Mouse (Mus musculus): ENCODE measurements around the gene Cpe. TPM values are rescaled to one million over a fixed set of nuclear protein-coding genes. Genes with fewer than 3 reads are reported as not detected.

Cpe gene
- polyA plus RNA-seq, 1 experiment from 2014 or later: 426 TPM

- no peak overlapping the region for H3K9ac ChIP-seq (replicated peaks)
- no peaks in the 10 kb centered on the region for H3K27me3 ChIP-seq
- 0 out of 2 replicates have a peak, but pooled peaks have one; percentile 61 for ATAC-seq (ENCODE audit: low FRiP score, low read depth)
- H3K9me3 ChIP-seq: no peaks in the 10 kb centered on the region
- H3K27ac ChIP-seq (replicated peaks): no peak overlapping the region
- H3K36me3 ChIP-seq: peaks cover 30% of the 10 kb centered on the region
- no peaks in the 10 kb centered on the region for H3K4me1 ChIP-seq
- no peak overlapping the region for H3K4me2 ChIP-seq (replicated peaks)
- 43% methylated on average over 21 of the region's 21 CpGs for WGBS
- H3K4me3 ChIP-seq: no peak overlapping the region
Observed at GRCm38 (mm10) chr8:64597042-64597970, 95.5 kb downstream of the Cpe start.

GRCm38 (mm10) chr8:64596396-64596795 lies 96.5 kb downstream of the Cpe start:
- H3K4me3 ChIP-seq: no peak overlapping the region
- no peak overlapping the region for H3K9ac ChIP-seq (replicated peaks)
- no peak overlapping the region for H3K4me2 ChIP-seq (replicated peaks)
- no peaks in the 10 kb centered on the region for H3K27me3 ChIP-seq
- H3K27ac ChIP-seq (replicated peaks): no peak overlapping the region
- WGBS: 81% methylated on average over 4 of the region's 4 CpGs
- ATAC-seq (ENCODE audit: low FRiP score, low read depth): no peak
- no peaks in the 10 kb centered on the region for H3K9me3 ChIP-seq
- H3K36me3 ChIP-seq: peaks cover 31% of the 10 kb centered on the region
- no peaks in the 10 kb centered on the region for H3K4me1 ChIP-seq

GRCm38 (mm10) chr8:64590456-64590855 lies 102.4 kb downstream of the Cpe start:
- H3K27me3 ChIP-seq: no peaks in the 10 kb centered on the region
- no peak overlapping the region for H3K4me3 ChIP-seq
- ATAC-seq (ENCODE audit: low FRiP score, low read depth): no peak
- H3K9me3 ChIP-seq: no peaks in the 10 kb centered on the region
- no peak overlapping the region for H3K9ac ChIP-seq (replicated peaks)
- 100% methylated on average over 1 of the region's 1 CpGs for WGBS
- no peak overlapping the region for H3K27ac ChIP-seq (replicated peaks)
- H3K4me2 ChIP-seq (replicated peaks): no peak overlapping the region
- H3K4me1 ChIP-seq: no peaks in the 10 kb centered on the region
- H3K36me3 ChIP-seq: peaks cover 26% of the 10 kb centered on the region

- no peaks in the 10 kb centered on the region for H3K9me3 ChIP-seq
- WGBS: 67% methylated on average over 3 of the region's 3 CpGs
- H3K4me1 ChIP-seq: no peaks in the 10 kb centered on the region
- no peak overlapping the region for H3K9ac ChIP-seq (replicated peaks)
- no peak for ATAC-seq (ENCODE audit: low FRiP score, low read depth)
- no peaks in the 10 kb centered on the region for H3K36me3 ChIP-seq
- no peak overlapping the region for H3K4me2 ChIP-seq (replicated peaks)
- H3K4me3 ChIP-seq: no peak overlapping the region
- no peak overlapping the region for H3K27ac ChIP-seq (replicated peaks)
- no peaks in the 10 kb centered on the region for H3K27me3 ChIP-seq
Observed at GRCm38 (mm10) chr8:64582887-64583286, 110.0 kb downstream of the Cpe start.

GRCm38 (mm10) chr8:64578221-64578620 lies 114.6 kb downstream of the Cpe start:
- Histone ChIP-seq H3K9me3 (no peaks in the 10 kb centered on the region), H3K27ac (replicated peaks) (no peak overlapping the region), H3K4me2 (replicated peaks) (no peak overlapping the region), H3K27me3 (no peaks in the 10 kb centered on the region), H3K4me1 (no peaks in the 10 kb centered on the region), H3K9ac (replicated peaks) (no peak overlapping the region), H3K4me3 (no peak overlapping the region), H3K36me3 (no peaks in the 10 kb centered on the region)
- WGBS: 84% methylated on average over 8 of the region's 8 CpGs
- no peak for ATAC-seq (ENCODE audit: low FRiP score, low read depth)

GRCm38 (mm10) chr8:64575001-64575400 lies 117.9 kb downstream of the Cpe start:
- H3K36me3 ChIP-seq: no peaks in the 10 kb centered on the region
- ATAC-seq (ENCODE audit: low FRiP score, low read depth): no peak
- H3K9ac ChIP-seq (replicated peaks): no peak overlapping the region
- no peak overlapping the region for H3K4me2 ChIP-seq (replicated peaks)
- no peaks in the 10 kb centered on the region for H3K27me3 ChIP-seq
- no peaks in the 10 kb centered on the region for H3K9me3 ChIP-seq
- no peaks in the 10 kb centered on the region for H3K4me1 ChIP-seq
- H3K27ac ChIP-seq (replicated peaks): no peak overlapping the region
- 90% methylated on average over 9 of the region's 9 CpGs for WGBS
- H3K4me3 ChIP-seq: no peak overlapping the region

GRCm38 (mm10) chr8:64548054-64548850 lies 144.6 kb downstream of the Cpe start:
- Histone ChIP-seq H3K4me1 (no peaks in the 10 kb centered on the region), H3K27me3 (no peaks in the 10 kb centered on the region), H3K4me3 (no peak overlapping the region), H3K9me3 (no peaks in the 10 kb centered on the region), H3K4me2 (replicated peaks) (no peak overlapping the region), H3K9ac (replicated peaks) (no peak overlapping the region), H3K27ac (replicated peaks) (no peak overlapping the region), H3K36me3 (no peaks in the 10 kb centered on the region)
- 29% methylated on average over 5 of the region's 5 CpGs for WGBS
- ATAC-seq (ENCODE audit: low FRiP score, low read depth): peak; percentile 63

GRCm38 (mm10) chr8:64543441-64543840 lies 149.4 kb downstream of the Cpe start:
- Histone ChIP-seq H3K4me1 (no peaks in the 10 kb centered on the region), H3K27me3 (no peaks in the 10 kb centered on the region), H3K27ac (replicated peaks) (no peak overlapping the region), H3K9me3 (no peaks in the 10 kb centered on the region), H3K4me2 (replicated peaks) (no peak overlapping the region), H3K4me3 (no peak overlapping the region), H3K9ac (replicated peaks) (no peak overlapping the region), H3K36me3 (no peaks in the 10 kb centered on the region)
- peak; percentile 55; the same call in 1 of the 2 replicates for ATAC-seq (ENCODE audit: low FRiP score, low read depth)
- 64% methylated on average over 7 of the region's 7 CpGs for WGBS

Other genes with a start within 250 kb of the Cpe start
- gene Msmo1, start 40.7 kb upstream of the Cpe start, polyA plus RNA-seq (2016; fragmentation: Nextera tagmentation; extraction: Ambion mirVana): 204 and 212 TPM in 2 replicates
- 24.3 and 32.1 TPM in 2 replicates for gene Klhl2, start 157.0 kb upstream of the Cpe start, polyA plus RNA-seq (2016; fragmentation: Nextera tagmentation; extraction: Ambion mirVana)

Data from midbrain, embryonic 12.5 days (tissue).